Mouse (Mus musculus) ES-E14 (cell line): ENCODE results near the gene Hipk2.

Source experiments
- MAFK ChIP-seq: IDR thresholded peaks from 2 replicates; pipeline ENCODE4 v1.6.1; 2014; ENCODE audit warnings: mild to moderate bottlenecking, low read depth, low read length, inconsistent platforms; ENCODE audit not compliant: insufficient read depth
- ZNF384 ChIP-seq: IDR thresholded peaks from 2 replicates; pipeline ENCODE4 v1.6.1; 2012; ENCODE audit warnings: low read depth, low read length, inconsistent platforms

DNA sequence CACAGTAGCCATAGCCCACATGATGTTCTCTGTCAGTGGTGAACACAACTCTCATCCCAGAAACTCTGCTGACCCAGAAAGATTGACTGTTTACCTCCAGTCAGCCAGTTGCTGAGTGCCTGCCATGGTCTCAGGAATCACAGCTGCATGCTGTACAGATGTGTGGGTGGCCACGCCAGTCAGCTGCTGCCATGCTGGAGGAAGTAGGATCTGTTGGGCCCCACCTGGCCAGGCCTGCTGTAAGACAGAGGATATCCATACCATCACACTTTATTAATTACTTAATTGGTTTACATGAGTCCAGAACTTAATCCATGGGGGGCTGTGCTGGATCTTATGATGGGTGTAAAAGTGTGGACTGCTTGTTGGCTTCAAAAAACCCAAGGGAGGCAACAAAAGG is 154.6 kb downstream of the Hipk2 start:
- TF ChIP-seq MAFK (no peak), ZNF384 (no peak)
